Mouse (Mus musculus) central nervous system, embryonic 14 days (tissue): Measurements from ENCODE around the gene Nxf2. TPM values are rescaled to one million over a fixed set of nuclear protein-coding genes. Genes with fewer than 3 reads are reported as not detected.

Source experiments
- polyA plus RNA-seq: library from polyadenylated mRNA; depleted of rRNA; stranded (reverse); fragments of >200 nt; gene quantifications from 2 replicates; pipeline ENCODE4 v1.2.3, GENCODE M21; 2012; rRNA removed

Gene Nxf2
- polyA plus RNA-seq, result 0.22 and 0.28 TPM in 2 replicates

DNA sequence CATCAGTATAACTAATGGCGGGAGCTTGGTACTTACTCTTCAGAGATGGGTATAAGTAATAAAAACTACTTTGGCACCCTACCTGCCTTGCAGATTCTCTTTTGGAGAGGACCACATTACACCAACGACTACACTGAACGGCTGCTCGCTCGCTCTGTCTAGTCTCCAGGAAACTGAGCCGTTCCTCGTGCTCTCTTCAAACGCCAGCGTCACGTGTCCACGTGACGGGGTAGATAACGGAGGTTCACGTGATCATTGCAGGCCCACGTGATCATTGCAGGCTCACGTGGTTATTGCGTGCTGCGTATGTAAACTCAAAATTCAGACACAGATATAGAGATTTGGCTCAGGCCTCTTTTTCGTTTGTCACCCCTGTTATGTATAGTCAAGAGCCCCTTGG, at the start of gene Nxf2:
Gene Nxf2 (minus strand): TSS at position 209 of the 400 bp plus-strand sequence.

DNA sequence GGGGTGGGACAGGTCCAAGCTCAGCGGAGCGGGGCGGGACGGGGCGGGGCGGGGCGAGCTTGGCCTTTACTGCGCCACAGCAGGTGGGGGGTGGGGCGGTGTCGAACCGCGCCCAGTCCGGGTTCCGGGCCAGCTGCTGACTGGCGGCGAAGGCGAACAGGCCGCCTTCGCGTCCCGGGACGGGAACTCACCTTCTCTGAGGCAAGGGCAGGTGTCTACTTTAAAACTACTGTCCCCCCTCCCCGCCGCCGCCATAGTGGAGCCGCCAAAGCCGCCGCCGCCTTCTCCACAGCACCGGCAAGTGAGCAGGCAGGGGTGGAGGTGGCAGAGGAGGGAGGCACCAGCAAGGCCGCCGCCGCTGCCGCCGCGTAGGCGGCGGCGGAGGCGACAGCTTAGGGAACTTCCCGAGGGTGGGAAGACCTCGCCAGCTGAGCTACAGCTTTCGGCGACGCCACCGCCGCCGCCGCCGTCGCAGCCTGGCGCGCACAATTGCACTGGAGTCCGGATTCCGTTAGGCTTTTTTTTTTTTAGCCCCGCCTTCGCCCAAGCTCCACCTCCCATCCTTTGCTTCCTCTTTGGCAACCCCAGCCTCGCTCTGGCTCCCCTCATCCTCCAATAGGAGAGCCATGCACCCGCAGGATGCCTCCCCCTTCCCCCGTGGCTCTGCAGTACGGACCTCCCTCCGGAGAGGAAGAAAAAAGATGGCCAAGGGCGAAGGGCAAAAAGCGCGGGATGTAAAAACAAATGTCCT, 44.3 kb upstream of the Nxf2 start, which contains the start of gene Zmat1:
Gene Zmat1 (minus strand): TSS at position 490 of the 751 bp plus-strand sequence.

Other genes starting within 250 kb of the Nxf2 start
- 89.4 and 91.6 TPM in 2 replicates for gene Armcx1, start 246.8 kb downstream of the Nxf2 start, polyA plus RNA-seq
- gene Armcx6, start 213.3 kb downstream of the Nxf2 start, polyA plus RNA-seq, result 39.7 and 45.7 TPM in 2 replicates
- 52.0 and 53.7 TPM in 2 replicates for gene Armcx3, start 208.2 kb downstream of the Nxf2 start, polyA plus RNA-seq
- 98.3 and 111 TPM in 2 replicates for gene Armcx2, start 155.5 kb downstream of the Nxf2 start, polyA plus RNA-seq
- 3.4 and 3.9 TPM in 2 replicates for gene Zmat1, start 44.5 kb upstream of the Nxf2 start, polyA plus RNA-seq
- gene Gm15023, start 212.9 kb upstream of the Nxf2 start, polyA plus RNA-seq, result not detected in 2 replicates
- 33.9 and 34.5 TPM in 2 replicates for gene Tceal6, start 245.9 kb upstream of the Nxf2 start, polyA plus RNA-seq